15 mouse cellular contexts compared by ENCODE assay signal in the genomic region with DNA sequence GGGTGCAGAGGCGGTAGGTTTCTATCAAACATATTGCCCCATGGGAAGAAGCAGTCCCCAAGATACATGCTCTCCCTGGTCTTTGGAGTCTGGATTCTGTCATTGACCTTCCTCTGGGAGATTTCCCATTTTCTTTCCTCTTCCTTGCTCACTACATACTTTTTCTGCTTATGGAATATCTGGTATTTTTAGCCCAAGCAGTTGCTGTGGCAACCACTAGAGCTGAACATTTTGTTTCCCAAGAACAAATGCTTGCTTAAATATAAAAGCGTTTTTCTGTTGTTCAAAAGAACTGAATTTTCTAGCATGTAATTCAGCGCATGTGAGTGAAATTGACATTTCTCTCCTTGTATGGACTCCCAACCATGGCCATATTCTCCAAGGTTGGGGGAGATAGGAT.
DNase-seq lines count a peak whose midpoint lies in the region; ATAC-seq and TF ChIP-seq lines count a peak whose summit lies in the region.
"Had no signal": no experiment of that assay in that cellular context is flagged by ENCODE, and none has a peak within 500 bp of the region (broad histone marks: within the 10 kb centered on the region; RNA-seq: fewer than 3 reads in every experiment).

No protein-coding gene starts in this region.

- ATAC-seq in forebrain, postnatal 0 days, result peak; percentile 80
- no peak for ATAC-seq in midbrain, embryonic 16.5 days
- no peak for ATAC-seq in midbrain, embryonic 11.5 days (ENCODE audit: low FRiP score)

- H3K27me3 ChIP-seq in forebrain, postnatal 0 days (ENCODE audit: insufficient read depth, low read length), result no peaks in the 10 kb centered on the region
- no peaks in the 10 kb centered on the region for H3K27me3 ChIP-seq in forebrain, embryonic 10.5 days (ENCODE audit: poor library complexity, severe bottlenecking)
- no peaks in the 10 kb centered on the region for H3K27me3 ChIP-seq in midbrain, embryonic 16.5 days (ENCODE audit: control insufficient read depth, insufficient read depth, low read depth, low read length)
- no peaks in the 10 kb centered on the region for H3K27me3 ChIP-seq in midbrain, embryonic 11.5 days (ENCODE audit: control insufficient read depth, insufficient read depth, low read length)
- H3K27me3 ChIP-seq: heart, embryonic 15.5 days; hindbrain, embryonic 12.5 days; midbrain, embryonic 12.5 days; neural tube, embryonic 12.5 days had no signal

- H3K4me2 ChIP-seq in forebrain, postnatal 0 days (ENCODE audit: low read depth), result no peak overlapping the region
- no peak overlapping the region for H3K4me2 ChIP-seq in midbrain, embryonic 16.5 days (ENCODE audit: low read length)
- H3K4me2 ChIP-seq in midbrain, embryonic 11.5 days, result no peak overlapping the region
- H3K4me2 ChIP-seq: heart, embryonic 15.5 days; hindbrain, embryonic 12.5 days; liver, embryonic 11.5 days; midbrain, embryonic 12.5 days; neural tube, embryonic 12.5 days had no signal

- no peak for TF ChIP-seq CTCF in forebrain, postnatal 0 days (IDR thresholded peaks at IDR 0.05; ENCODE audit: low read depth)

- no peaks in the 10 kb centered on the region for H3K9me3 ChIP-seq in forebrain, postnatal 0 days (ENCODE audit: low read length)
- H3K9me3 ChIP-seq in forebrain, embryonic 10.5 days, result no peaks in the 10 kb centered on the region
- H3K9me3 ChIP-seq in midbrain, embryonic 16.5 days (replicated peaks; ENCODE audit: control insufficient read depth, low read length, poor library complexity, severe bottlenecking), result no peaks in the 10 kb centered on the region
- no peaks in the 10 kb centered on the region for H3K9me3 ChIP-seq in midbrain, embryonic 11.5 days (ENCODE audit: control insufficient read depth, low read length)
- H3K9me3 ChIP-seq: heart, embryonic 15.5 days; hindbrain, embryonic 12.5 days; midbrain, embryonic 12.5 days; neural tube, embryonic 12.5 days had no signal

- H3K36me3 ChIP-seq in forebrain, postnatal 0 days (ENCODE audit: insufficient read depth), result no peaks in the 10 kb centered on the region
- H3K36me3 ChIP-seq in forebrain, embryonic 10.5 days (replicated peaks), result no peaks in the 10 kb centered on the region
- no peaks in the 10 kb centered on the region for H3K36me3 ChIP-seq in midbrain, embryonic 16.5 days (ENCODE audit: control insufficient read depth, insufficient read depth, low read length)
- no peaks in the 10 kb centered on the region for H3K36me3 ChIP-seq in midbrain, embryonic 11.5 days (ENCODE audit: control insufficient read depth, insufficient read depth, low read length)
- H3K36me3 ChIP-seq: heart, embryonic 15.5 days; hindbrain, embryonic 12.5 days; midbrain, embryonic 12.5 days; neural tube, embryonic 12.5 days had no signal

- H3K27ac ChIP-seq in forebrain, postnatal 0 days (ENCODE audit: low read depth, low read length), result peak overlapping the region; percentile 87
- no peak overlapping the region for H3K27ac ChIP-seq in forebrain, embryonic 10.5 days
- H3K27ac ChIP-seq in midbrain, embryonic 16.5 days (ENCODE audit: low read length), result peak overlapping the region; percentile 53; the same call in 1 of the 2 replicates
- no peak overlapping the region for H3K27ac ChIP-seq in midbrain, embryonic 11.5 days (ENCODE audit: low read depth, low read length)
- H3K27ac ChIP-seq: heart, embryonic 15.5 days; hindbrain, embryonic 12.5 days; midbrain, embryonic 12.5 days; neural tube, embryonic 12.5 days had no signal

- 68% methylated on average over 3 of the region's 3 CpGs for WGBS in forebrain, postnatal 0 days
- 95% methylated on average over 3 of the region's 3 CpGs for WGBS in forebrain, embryonic 10.5 days
- whole genome bisulfite sequencing in midbrain, embryonic 16.5 days, result 89% methylated on average over 3 of the region's 3 CpGs
- 89% methylated on average over 3 of the region's 3 CpGs for WGBS in midbrain, embryonic 11.5 days

- no peaks in the 10 kb centered on the region for H3K4me1 ChIP-seq in forebrain, postnatal 0 days (ENCODE audit: insufficient read depth)
- no peaks in the 10 kb centered on the region for H3K4me1 ChIP-seq in forebrain, embryonic 10.5 days
- no peaks in the 10 kb centered on the region for H3K4me1 ChIP-seq in midbrain, embryonic 16.5 days (ENCODE audit: control insufficient read depth, insufficient read depth, low read length)
- H3K4me1 ChIP-seq in midbrain, embryonic 11.5 days (ENCODE audit: control insufficient read depth, insufficient read depth, low read length), result no peaks in the 10 kb centered on the region
- H3K4me1 ChIP-seq: heart, embryonic 15.5 days; hindbrain, embryonic 12.5 days; midbrain, embryonic 12.5 days; neural tube, embryonic 12.5 days had no signal

- peak; percentile 74 for DNase-seq in forebrain, postnatal 0 days
- no peak for DNase-seq in forebrain, embryonic 10.5 days (ENCODE audit: extremely low spot score, low spot score)
- no peak for DNase-seq in midbrain, embryonic 11.5 days (ENCODE audit: low spot score, missing footprints)
- DNase-seq in layer of hippocampus, adult 9-11 months, result peak; percentile 75
- DNase-seq in right cerebral cortex, postnatal 25 days, result peak; percentile 50
- DNase-seq in cerebellum, adult 9-10 months, result no peak
- DNase-seq in thymus, postnatal 25 days, result no peak
- DNase-seq: heart, adult 11 months; lung, postnatal 10 days had no signal

- no peak overlapping the region for H3K4me3 ChIP-seq in forebrain, postnatal 0 days (ENCODE audit: low read depth, low read length)
- H3K4me3 ChIP-seq in forebrain, embryonic 10.5 days, result no peak overlapping the region
- H3K4me3 ChIP-seq in midbrain, embryonic 16.5 days (ENCODE audit: low read depth, low read length), result no peak overlapping the region
- H3K4me3 ChIP-seq in midbrain, embryonic 11.5 days (ENCODE audit: low read depth, low read length), result no peak overlapping the region
- H3K4me3 ChIP-seq: heart, embryonic 15.5 days; hindbrain, embryonic 12.5 days; midbrain, embryonic 12.5 days; neural tube, embryonic 12.5 days had no signal

- no peak overlapping the region for H3K9ac ChIP-seq in forebrain, postnatal 0 days
- H3K9ac ChIP-seq in midbrain, embryonic 16.5 days (ENCODE audit: low read depth, low read length), result no peak overlapping the region
- H3K9ac ChIP-seq in midbrain, embryonic 11.5 days (ENCODE audit: low read length), result no peak overlapping the region
- H3K9ac ChIP-seq: heart, embryonic 15.5 days; hindbrain, embryonic 12.5 days; midbrain, embryonic 12.5 days; neural tube, embryonic 12.5 days had no signal

Comparison
In these comparisons a context has a peak if more than half of its experiments do, and no peak if none do; other contexts are left out.
1. DNase-seq: peak in forebrain, postnatal 0 days (single experiment), layer of hippocampus, adult 9-11 months (single experiment) and right cerebral cortex, postnatal 25 days (single experiment); none in forebrain, embryonic 10.5 days (single experiment), midbrain, embryonic 11.5 days (single experiment), cerebellum, adult 9-10 months (single experiment) and thymus, postnatal 25 days (single experiment).
2. H3K27ac ChIP-seq: peak in forebrain, postnatal 0 days (single experiment) and midbrain, embryonic 16.5 days (single experiment); none in forebrain, embryonic 10.5 days (single experiment) and midbrain, embryonic 11.5 days (single experiment).